Mouse (Mus musculus): ENCODE measurements around the gene Mtus2.

Gene Mtus2

GRCm38 (mm10) chr5:148179231-148179630 lies 222.1 kb downstream of the Mtus2 start:
- in situ Hi-C loops (cut with MboI, MseI), result no loop called here

GRCm38 (mm10) chr5:148180590-148181307 lies 223.6 kb downstream of the Mtus2 start:
- in situ Hi-C loops (cut with MboI, MseI), result no loop called here

DNA sequence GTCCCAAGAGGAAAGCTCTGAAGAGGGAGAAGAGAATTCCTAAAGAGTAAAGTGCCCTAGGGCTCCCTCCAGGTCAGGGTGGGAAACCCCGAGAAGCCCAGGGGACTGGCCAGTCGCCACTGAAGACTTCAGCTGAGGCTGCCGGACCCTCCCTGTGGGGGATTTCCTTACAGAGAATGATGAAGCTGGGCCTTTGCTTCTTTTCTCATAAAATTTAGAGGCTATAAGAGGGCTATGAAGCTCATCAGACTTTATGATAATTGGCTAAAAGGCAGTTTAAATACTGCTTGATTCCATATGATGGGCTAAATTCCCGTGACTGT lies 224.1 kb downstream of the Mtus2 start:
- in situ Hi-C loops (cut with MboI, MseI), result no loop called here

DNA sequence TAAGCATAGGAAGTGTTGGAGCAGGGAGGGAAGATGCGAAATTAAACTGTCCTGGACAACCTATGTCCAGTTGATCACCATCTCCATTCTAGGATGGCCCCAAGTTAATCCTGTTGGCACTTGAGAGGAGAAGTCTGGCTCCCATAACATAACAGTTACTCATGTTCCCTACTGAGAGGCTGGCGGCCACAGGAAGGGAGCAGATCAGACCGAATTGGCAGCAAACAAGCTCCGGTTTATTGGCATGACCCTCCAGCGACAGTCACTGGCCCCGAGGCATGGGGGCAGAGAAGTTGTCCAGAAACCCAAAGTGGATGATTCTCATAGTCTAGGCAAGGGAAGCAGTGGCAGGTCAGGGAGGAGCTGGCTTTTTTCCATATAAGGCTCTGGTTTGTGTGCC lies 224.8 kb downstream of the Mtus2 start:
- in situ Hi-C loops (cut with MboI, MseI), result no loop called here

DNA sequence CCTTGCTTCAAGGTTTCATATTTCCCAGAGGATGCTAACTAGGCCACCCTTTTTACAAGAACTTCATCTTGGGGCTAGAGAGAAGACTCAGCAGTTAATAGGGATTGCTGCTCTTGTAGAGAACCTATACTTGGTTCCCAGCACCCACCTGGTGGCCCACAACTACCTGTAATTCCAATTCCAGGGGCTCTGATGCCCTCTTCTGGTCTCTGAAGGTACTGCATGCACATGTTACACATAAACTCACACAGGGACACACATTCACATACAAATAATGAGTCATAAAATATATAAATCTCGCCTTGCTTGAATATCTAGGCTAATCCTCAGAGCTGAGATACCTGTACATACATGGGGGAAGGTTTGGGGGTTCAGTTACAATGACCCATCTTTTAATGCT lies 228.8 kb downstream of the Mtus2 start:
- in situ Hi-C loops (cut with MboI, MseI), result no loop called here

DNA sequence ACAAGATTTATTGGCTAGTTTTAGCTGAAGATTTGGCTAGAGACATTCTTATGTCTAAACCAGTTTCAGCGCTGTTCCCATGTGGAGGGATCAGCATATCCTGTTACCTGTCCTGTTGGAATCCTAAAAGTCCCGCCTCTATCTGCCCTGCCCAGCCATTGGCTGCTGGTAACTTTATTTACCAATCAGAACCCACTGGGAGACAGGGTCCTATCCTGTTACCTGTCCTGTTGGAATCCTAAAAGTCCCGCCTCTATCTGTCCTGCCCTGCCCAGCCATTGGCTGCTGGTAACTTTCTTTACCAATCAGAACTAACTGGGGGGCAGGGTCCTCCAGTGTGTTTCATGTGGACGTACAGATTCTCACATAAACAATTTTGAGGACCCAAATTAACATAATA lies 234.3 kb downstream of the Mtus2 start:
- in situ Hi-C loops (cut with MboI, MseI), result no loop called here

DNA sequence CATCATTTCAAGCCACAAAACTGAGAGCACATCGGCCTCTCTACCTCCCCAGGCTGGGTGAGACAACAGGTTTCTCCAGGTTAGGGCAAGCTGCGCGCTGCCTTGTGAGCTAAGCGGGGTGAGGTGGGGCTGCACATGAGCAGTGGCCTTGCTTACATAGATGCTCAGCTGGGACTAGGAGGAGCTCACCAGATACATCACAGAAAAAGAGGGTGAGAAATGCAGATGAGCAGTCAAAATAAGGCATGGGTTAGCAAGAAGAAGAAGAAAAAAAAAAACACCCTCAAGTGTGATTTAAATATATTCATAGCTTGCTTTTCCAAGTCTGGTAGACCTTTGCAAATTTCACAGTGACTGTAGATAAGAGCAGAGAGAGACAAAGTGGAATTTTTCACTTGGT lies 254.7 kb downstream of the Mtus2 start:
- in situ Hi-C loops (cut with MboI, MseI), result no loop called here

GRCm38 (mm10) chr5:148216786-148217185 lies 259.7 kb downstream of the Mtus2 start:
- in situ Hi-C loops (cut with MboI, MseI), result no loop called here

DNA sequence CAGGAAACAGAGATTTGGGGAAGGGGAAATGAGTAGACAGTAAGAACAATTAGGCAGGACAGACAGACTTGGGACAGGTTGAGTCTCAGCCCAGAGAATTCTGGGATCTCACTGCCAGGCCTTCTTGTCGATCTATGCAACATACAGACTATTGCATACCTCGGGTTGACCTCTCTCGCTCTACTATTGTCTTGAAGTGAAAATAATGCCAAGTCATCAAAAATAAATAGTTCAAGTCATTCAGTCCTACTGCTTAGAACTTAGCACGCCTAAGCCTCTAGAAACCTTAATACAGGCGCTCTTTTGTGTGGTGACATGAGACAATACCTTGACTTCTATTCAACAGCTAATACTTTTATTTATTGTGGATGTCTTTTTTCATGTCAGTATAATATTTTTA lies 265.8 kb downstream of the Mtus2 start:
- in situ Hi-C loops (cut with MboI, MseI), result loop anchor here in 1 of 2 experiments (5.0 kb wide), 1 partner anchor 571 kb away; no protein-coding TSS in a partner anchor

DNA sequence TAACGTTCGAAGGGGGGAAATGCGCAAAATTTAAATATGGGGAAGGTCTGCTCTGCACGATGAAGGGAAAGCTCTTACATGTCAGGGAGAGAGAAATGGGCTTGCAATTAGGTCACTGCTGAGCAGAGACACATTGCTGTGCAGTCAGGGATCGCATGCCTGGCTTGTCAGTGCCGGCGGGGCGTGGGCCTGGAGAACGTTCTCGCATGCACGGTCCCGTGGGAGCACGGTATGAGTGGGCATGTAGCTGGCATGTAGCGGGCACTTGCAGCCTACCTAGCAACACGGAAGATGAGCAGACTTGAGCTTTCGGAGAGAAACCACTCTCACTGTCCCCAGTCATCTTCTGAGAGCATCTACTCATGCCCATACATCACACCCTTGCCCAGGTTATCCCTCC lies 266.9 kb downstream of the Mtus2 start:
- in situ Hi-C loops (cut with MboI, MseI), result loop anchor here in 1 of 2 experiments (5.0 kb wide), 1 partner anchor 572 kb away; no protein-coding TSS in a partner anchor

DNA sequence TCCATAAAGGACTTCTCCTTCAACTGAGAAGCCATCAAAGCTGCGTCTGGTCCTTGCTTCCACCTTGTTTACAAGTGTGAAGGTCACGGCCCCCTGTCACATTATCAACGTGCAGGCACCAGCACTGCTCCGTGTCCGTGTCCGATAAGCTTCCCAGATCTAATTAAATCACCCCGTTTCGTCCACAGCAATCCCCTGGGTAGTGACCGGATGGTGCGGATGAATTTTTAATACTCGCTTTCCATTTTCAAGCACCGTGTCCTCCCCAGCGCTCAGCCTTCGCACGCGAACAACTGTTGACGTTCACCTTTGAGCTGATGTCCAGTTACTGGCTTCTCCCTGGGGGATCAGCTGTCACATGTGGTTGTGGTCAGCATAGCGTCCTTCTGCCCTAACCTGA lies 276.6 kb downstream of the Mtus2 start:
- in situ Hi-C loops (cut with MboI, MseI), result loop anchor here in 1 of 2 experiments (10.0 kb wide), 1 partner anchor 279 kb away; the partner anchor contains the start of gene Mtus2

- in situ Hi-C loops (cut with MboI, MseI), result loop anchor here in 1 of 2 experiments (10.0 kb wide), 1 partner anchor 282 kb away; the partner anchor contains the start of gene Mtus2
These were observed 279.5 kb downstream of the Mtus2 start for GRCm38 (mm10) chr5:148236616-148237015.

GRCm38 (mm10) chr5:148239067-148239466 lies 281.9 kb downstream of the Mtus2 start:
- in situ Hi-C loops (cut with MboI, MseI), result loop anchor here in 1 of 2 experiments (10.0 kb wide), 1 partner anchor 284 kb away; the partner anchor contains the start of gene Mtus2

GRCm38 (mm10) chr5:148239757-148240156 lies 282.6 kb downstream of the Mtus2 start:
- in situ Hi-C loops (cut with MboI, MseI), result loop anchor here in 1 of 2 experiments (10.0 kb wide), 1 partner anchor 285 kb away; the partner anchor contains the start of gene Mtus2

DNA sequence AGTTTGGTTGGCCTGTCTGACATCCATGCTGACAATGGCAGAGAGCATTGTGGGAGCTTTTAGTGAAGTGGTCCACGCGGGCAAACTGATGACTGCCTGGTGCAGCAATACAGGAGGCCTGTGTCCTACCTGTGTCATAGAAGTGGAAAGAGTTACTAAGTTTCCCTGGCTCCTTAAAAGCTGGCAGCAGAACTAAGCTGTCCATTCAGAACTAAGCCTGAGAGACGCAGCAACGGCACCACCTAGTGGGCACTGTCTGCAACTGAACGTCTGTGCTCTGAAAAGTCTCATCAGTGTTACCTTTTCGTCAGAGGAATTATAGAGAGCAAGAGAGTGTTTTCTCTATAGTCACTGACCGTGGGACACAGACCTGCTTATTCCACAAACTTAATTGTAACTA lies 284.8 kb downstream of the Mtus2 start:
- in situ Hi-C loops (cut with MboI, MseI), result no loop called here

- in situ Hi-C loops (cut with MboI, MseI), result no loop called here
These were observed 287.4 kb downstream of the Mtus2 start for GRCm38 (mm10) chr5:148244471-148244870.

DNA sequence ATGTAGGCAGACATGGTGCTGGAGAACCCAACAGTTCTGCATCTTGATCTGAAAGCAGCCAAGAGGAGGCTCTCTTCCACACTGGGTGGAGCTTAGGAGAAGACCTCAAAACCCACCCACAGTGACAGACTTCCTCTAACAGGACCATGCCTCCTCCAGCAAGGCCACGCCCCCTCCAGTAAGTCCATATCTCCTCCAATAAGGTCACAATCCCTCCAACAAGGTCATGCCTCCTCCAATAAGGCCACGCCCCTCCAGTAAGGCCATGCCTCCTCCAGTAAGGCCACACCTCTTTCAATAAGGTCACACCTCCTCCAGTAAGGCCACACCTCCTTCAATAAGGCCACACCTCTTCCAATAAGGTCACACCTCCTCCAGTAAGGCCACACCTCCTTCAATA lies 288.3 kb downstream of the Mtus2 start:
- in situ Hi-C loops (cut with MboI, MseI), result no loop called here

DNA sequence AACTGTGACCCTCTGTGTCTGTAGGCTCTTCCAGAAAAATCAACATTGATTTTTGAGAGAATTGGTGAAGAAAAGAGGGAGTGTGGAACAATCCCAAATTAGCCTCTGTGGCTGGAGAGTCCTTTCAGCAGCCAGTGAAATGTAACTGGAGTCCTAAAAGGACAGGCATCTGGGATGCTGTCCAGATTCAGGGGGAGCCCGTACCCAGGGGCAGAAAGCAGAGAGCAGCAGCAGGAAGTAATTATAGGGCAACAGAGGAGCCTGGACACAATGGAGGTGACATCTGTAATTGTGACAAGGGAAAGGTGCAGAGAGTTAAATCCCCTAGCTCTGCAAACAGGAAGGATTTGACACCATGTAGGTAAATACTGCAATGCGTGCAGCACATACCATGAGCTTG lies 291.1 kb downstream of the Mtus2 start:
- in situ Hi-C loops (cut with MboI, MseI), result no loop called here

DNA sequence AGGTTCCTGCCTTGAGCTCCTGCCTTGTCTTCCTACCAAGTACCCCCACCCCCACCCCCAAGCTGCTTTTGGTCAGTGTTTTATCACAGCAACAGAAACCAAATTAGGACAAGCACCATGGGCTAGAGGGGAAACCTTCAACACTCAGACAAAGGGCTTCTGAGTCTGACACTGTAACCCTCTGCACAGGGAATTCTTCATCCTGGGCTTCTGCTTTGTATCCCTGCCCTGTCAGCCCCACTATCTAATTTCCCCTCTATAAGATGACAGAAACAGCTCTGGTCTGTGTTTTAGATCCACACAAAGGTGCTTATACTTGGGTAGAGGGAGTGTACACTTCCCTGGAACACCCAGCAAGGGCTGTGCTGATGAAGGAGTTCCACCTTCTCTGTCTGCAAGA lies 294.7 kb downstream of the Mtus2 start:
- in situ Hi-C loops (cut with MboI, MseI), result no loop called here

DNA sequence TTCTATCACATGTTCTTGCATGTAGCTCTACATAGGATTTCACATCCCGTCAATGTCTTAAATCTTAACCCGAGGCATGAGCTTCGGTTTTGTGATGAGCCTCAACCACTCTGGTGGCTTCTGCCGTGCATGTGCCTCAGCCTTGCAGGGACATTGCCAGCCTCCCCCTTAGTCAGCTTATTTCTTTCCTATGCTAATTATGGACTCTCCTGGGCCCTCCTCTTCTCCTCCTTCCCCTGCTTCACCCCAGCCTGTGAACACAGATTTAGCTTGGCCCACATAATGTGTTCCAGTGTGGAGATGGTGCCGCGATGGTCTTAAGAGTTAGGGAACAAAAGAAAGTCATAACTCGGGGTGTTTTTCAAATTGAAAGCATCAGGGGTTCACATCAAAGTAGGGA lies 304.9 kb downstream of the Mtus2 start:
- in situ Hi-C loops (cut with MboI, MseI), result no loop called here

DNA sequence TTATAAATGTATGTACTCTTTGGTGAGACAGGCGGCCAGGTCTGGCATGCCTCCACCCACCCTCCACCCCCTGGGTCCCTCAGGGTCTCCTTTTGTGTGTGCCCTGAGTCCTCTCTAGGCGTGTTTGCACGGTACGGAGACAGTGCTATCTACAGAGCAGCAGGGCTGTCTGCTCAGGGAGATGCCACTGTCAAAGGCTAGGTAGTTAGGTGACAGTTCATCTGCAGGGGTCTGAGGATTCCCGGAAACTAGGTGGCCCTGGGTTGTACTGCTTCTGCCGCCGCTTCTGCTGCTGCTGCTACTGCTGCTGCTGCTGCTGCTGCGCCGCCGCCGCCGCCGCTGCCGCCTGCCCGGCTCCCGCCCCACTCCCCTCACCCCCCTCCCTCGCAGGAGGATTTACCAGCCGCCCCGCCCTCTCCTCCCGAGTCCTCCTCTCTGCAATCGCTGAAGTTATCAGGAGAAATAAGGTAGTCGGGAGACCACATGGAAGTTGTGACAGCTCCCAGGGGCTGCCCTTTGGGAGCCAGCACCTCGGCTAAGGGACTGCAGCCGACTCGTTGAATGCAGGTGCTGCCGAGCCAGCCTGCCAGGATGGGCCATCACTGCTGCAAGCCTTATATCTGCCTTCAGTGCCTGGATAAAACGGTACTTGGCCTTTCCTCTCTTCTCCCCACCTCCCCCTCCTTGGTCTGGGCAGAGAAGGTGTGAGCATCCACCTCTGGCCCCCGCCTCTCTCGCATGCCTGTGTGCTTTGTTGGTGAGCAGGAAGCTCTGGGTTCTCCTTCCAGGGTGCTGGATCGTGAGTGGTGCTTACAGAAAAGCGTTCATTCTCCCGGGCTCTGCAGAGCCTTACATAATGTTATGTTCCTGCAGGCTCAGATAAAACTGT lies 307.9 kb downstream of the Mtus2 start:
- in situ Hi-C loops (cut with MboI, MseI), result no loop called here

DNA sequence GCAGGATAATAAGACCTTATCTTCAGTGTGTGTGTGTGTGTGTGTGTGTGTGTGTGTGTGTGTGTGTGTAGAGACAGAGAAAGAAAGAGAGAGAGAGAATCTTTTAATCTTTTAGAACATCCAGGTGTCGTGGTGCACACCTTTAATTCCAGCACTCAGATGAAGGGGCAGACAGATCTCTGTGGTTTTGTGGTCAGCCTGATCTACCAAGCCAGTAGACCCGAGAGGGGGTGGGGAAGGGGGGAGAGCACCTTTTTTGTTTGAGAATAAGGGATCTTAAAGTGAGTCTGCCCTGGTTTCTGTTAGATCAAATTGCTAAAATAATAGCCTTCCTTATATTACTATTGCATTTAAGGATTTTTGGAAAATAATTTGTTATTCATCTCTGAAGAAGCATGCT lies 309.7 kb downstream of the Mtus2 start:
- in situ Hi-C loops (cut with MboI, MseI), result no loop called here

GRCm38 (mm10) chr5:148267446-148267845 lies 310.3 kb downstream of the Mtus2 start:
- in situ Hi-C loops (cut with MboI, MseI), result no loop called here
